Mouse (Mus musculus) bone marrow macrophage, adult 2 months (primary cell): ENCODE results near the gene A730061H03Rik.

Experiments
- CTCF ChIP-seq: IDR thresholded peaks from 2 replicates; pipeline ENCODE4 v1.5.1; 2012; ENCODE audit warnings: low read depth, mild to moderate bottlenecking, low read length, moderate library complexity
- POLR2A ChIP-seq: IDR thresholded peaks from 2 replicates; pipeline ENCODE4 v1.6.1; 2012; ENCODE audit warnings: mild to moderate bottlenecking, low read depth, low read length, borderline replicate concordance

DNA sequence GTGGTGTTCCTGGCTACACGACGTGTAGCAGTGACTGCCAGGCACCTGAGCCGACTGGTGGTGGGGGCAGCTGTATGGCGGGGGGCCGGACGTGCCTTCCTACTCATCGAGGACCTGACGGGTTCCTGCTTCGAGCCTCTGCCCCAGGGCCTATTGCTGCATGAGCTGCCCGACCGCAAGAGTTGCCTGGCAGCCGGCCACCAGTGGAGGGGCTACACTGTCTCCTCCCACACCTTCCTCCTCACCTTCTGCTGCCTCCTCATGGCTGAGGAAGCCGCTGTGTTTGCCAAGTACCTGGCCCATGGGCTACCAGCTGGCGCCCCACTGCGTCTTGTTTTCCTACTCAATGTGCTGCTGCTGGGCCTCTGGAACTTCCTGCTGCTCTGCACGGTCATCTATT is 16.2 kb upstream of the A730061H03Rik start:
- TF ChIP-seq POLR2A (no peak), CTCF (no peak)
